Mouse (Mus musculus): ENCODE data around the gene Mgrn1. TPM values are rescaled to one million over a fixed set of nuclear protein-coding genes. Genes with fewer than 3 reads are reported as not detected.

The Mgrn1 gene
- polyA plus RNA-seq, 1 experiment = 147 TPM

DNA sequence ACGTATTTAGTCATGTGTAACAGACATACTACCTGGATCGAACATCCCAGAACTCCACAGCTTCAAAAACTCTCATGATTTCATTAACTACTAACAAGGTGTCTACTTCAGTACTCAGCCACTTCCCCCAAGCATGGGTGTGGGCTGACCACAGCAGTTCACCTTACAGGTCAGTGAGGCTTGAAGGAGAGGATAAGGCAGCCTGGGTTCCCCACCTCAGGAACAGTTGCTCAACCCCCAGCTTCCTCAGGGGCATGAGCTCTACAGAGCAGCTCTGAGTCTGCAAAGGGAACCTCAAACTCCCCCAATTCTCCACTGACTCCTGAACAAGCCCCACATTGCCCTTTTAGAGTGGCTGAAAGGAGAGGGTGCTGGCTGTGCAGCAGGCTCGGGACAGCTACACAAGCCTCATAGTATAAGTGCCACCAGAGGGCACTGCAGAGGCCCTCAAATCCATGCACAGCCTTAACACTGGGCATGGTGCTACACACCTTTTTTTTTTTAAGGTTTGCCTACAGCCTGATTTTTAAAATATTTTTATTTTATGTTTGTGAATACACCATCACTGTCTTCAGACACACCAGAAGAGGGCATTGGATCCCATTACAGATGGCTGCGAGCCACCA lies 93.8 kb downstream of the Mgrn1 start:
- DNase-seq (ENCODE audit: low read depth) = no peak

DNA sequence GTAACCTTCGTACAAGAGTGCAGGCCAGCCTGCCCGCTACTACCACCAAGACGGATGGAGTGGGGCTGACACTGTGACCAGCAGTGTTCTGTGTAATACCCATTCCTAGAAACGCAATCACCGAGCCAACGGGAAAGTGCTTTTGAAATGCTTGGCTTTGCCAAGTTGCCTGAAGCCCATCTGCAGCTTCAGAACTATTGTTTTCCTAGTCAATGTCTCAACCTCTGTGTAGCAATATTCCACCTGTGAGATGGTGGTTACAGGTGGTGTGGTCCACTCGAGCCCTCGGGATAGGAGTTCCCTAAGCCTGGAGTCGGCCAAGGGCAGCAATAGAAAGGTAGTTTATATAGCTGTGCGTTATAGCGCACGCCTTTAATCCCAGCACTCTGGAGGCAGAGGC lies 98.7 kb downstream of the Mgrn1 start:
- DNase-seq (ENCODE audit: low read depth) = peak; percentile 75

Other genes with a start within 250 kb of the Mgrn1 start
- 46.2 and 49.7 TPM in 2 replicates for gene Vasn, start 246.3 kb upstream of the Mgrn1 start, polyA plus RNA-seq (2012; rRNA removed)
- gene Dnaja3, start 246.3 kb upstream of the Mgrn1 start, polyA plus RNA-seq (2012; rRNA removed) = 26.9 and 37.2 TPM in 2 replicates
- 40.2 and 44.5 TPM in 2 replicates for gene Coro7, start 206.5 kb upstream of the Mgrn1 start, polyA plus RNA-seq (2012; rRNA removed)
- gene Nmral1, start 166.9 kb upstream of the Mgrn1 start, polyA plus RNA-seq (2012; rRNA removed) = 9.5 and 10.4 TPM in 2 replicates
- 49.5 and 53.2 TPM in 2 replicates for gene Hmox2, start 159.9 kb upstream of the Mgrn1 start, polyA plus RNA-seq (2012; rRNA removed)
- gene Cdip1, start 96.0 kb upstream of the Mgrn1 start, polyA plus RNA-seq (2012; rRNA removed) = 73.7 and 84.7 TPM in 2 replicates
- gene 4930562C15Rik, start 50.8 kb upstream of the Mgrn1 start, polyA plus RNA-seq (2012; rRNA removed) = 0.19 and 0.24 TPM in 2 replicates
- gene Ubald1, start 5.9 kb upstream of the Mgrn1 start, polyA plus RNA-seq (2012; rRNA removed) = 48.3 and 68.8 TPM in 2 replicates
- 89.6 and 113 TPM in 2 replicates for gene Nudt16l1, start 52.5 kb downstream of the Mgrn1 start, polyA plus RNA-seq (2012; rRNA removed)
- 48.1 and 58.8 TPM in 2 replicates for gene Anks3, start 78.0 kb downstream of the Mgrn1 start, polyA plus RNA-seq (2012; rRNA removed)
- 1.1 and 2.1 TPM in 2 replicates for gene Sept12, start 111.6 kb downstream of the Mgrn1 start, polyA plus RNA-seq (2012; rRNA removed)
- gene Smim22, start 121.0 kb downstream of the Mgrn1 start, polyA plus RNA-seq (2012; rRNA removed) = 73.8 and 89.8 TPM in 2 replicates
- gene Rogdi, start 127.3 kb downstream of the Mgrn1 start, polyA plus RNA-seq (2012; rRNA removed) = 161 and 182 TPM in 2 replicates
- 68.0 and 80.6 TPM in 2 replicates for gene Glyr1, start 163.6 kb downstream of the Mgrn1 start, polyA plus RNA-seq (2012; rRNA removed)
- gene Ubn1, start 163.8 kb downstream of the Mgrn1 start, polyA plus RNA-seq (2012; rRNA removed) = 32.0 and 38.2 TPM in 2 replicates
- gene Ppl, start 246.2 kb downstream of the Mgrn1 start, polyA plus RNA-seq (2012; rRNA removed) = 4.3 and 9.2 TPM in 2 replicates